Mouse (Mus musculus): Measurements from ENCODE around the gene Eef2. TPM values are rescaled to one million over a fixed set of nuclear protein-coding genes. Genes with fewer than 3 reads are reported as not detected.
"Not testable (repeated sequence)": the region's sequence is repeated elsewhere in the genome, so short reads cannot be mapped to it uniquely, and the experiment has no call there.

The Eef2 gene
- polyA plus RNA-seq, 1 experiment, result 2,100 TPM

- H3K27ac ChIP-seq (ENCODE audit: control insufficient read depth, insufficient read depth, low read length), result no peak overlapping the region
- H3K4me3 ChIP-seq (ENCODE audit: control insufficient read depth, insufficient read depth, low read length), result no peak overlapping the region
- WGBS, result 86% methylated on average over 8 of the region's 8 CpGs
- no peaks in the 10 kb centered on the region for H3K27me3 ChIP-seq (ENCODE audit: control insufficient read depth, insufficient read depth, low read length)
- no peak for DNase-seq
- H3K4me1 ChIP-seq (replicated peaks; ENCODE audit: control insufficient read depth, insufficient read depth, low read length), result peaks cover 8% of the 10 kb centered on the region
- peaks cover 9% of the 10 kb centered on the region for H3K36me3 ChIP-seq (ENCODE audit: control insufficient read depth, insufficient read depth, low read length)
- no peak for TF ChIP-seq POLR2A (IDR thresholded peaks at IDR 0.05; ENCODE audit: control insufficient read depth, extremely low read depth, insufficient read depth, low read length, poor library complexity)
- no peak for TF ChIP-seq CTCF (IDR thresholded peaks at IDR 0.05; ENCODE audit: borderline replicate concordance, control insufficient read depth, extremely low read depth, insufficient read depth, low read length, poor library complexity)
These were observed 14.7 kb upstream of the Eef2 start for GRCm38 (mm10) chr10:81161602-81162317.

- H3K27ac ChIP-seq (ENCODE audit: control insufficient read depth, insufficient read depth, low read length), result no peak overlapping the region
- TF ChIP-seq CTCF (IDR thresholded peaks at IDR 0.05; ENCODE audit: borderline replicate concordance, control insufficient read depth, extremely low read depth, insufficient read depth, low read length, poor library complexity), result no peak
- no peak for TF ChIP-seq POLR2A (IDR thresholded peaks at IDR 0.05; ENCODE audit: control insufficient read depth, extremely low read depth, insufficient read depth, low read length, poor library complexity)
- peaks cover 12% of the 10 kb centered on the region for H3K4me1 ChIP-seq (replicated peaks; ENCODE audit: control insufficient read depth, insufficient read depth, low read length)
- DNase-seq, result no peak
- H3K27me3 ChIP-seq (ENCODE audit: control insufficient read depth, insufficient read depth, low read length), result no peaks in the 10 kb centered on the region
- 69% methylated on average over 2 of the region's 2 CpGs for WGBS
- no peak overlapping the region for H3K4me3 ChIP-seq (ENCODE audit: control insufficient read depth, insufficient read depth, low read length)
- peaks cover 4% of the 10 kb centered on the region; the same call in 1 of the 2 replicates for H3K36me3 ChIP-seq (ENCODE audit: control insufficient read depth, insufficient read depth, low read length)
These were observed 14.1 kb upstream of the Eef2 start for GRCm38 (mm10) chr10:81162318-81162652.

GRCm38 (mm10) chr10:81165118-81165517, 11.3 kb upstream of the Eef2 start:
- Histone ChIP-seq H3K36me3 (ENCODE audit: control insufficient read depth, insufficient read depth, low read length) (no peaks in the 10 kb centered on the region), H3K27ac (ENCODE audit: control insufficient read depth, insufficient read depth, low read length) (no peak overlapping the region), H3K27me3 (ENCODE audit: control insufficient read depth, insufficient read depth, low read length) (no peaks in the 10 kb centered on the region), H3K4me1 (replicated peaks; ENCODE audit: control insufficient read depth, insufficient read depth, low read length) (peaks cover 21% of the 10 kb centered on the region), H3K4me3 (ENCODE audit: control insufficient read depth, insufficient read depth, low read length) (no peak overlapping the region)
- DNase-seq, result no peak
- 95% methylated on average over 8 of the region's 8 CpGs for WGBS
- no peak for TF ChIP-seq CTCF (IDR thresholded peaks at IDR 0.05; ENCODE audit: borderline replicate concordance, control insufficient read depth, extremely low read depth, insufficient read depth, low read length, poor library complexity)
- TF ChIP-seq POLR2A (IDR thresholded peaks at IDR 0.05; ENCODE audit: control insufficient read depth, extremely low read depth, insufficient read depth, low read length, poor library complexity), result no peak

GRCm38 (mm10) chr10:81167200-81168086, 9.0 kb upstream of the Eef2 start, which contains the start of gene Pias4:
Pias4 (minus strand) TSS chr10:81167923.
- H3K4me3 ChIP-seq (ENCODE audit: control insufficient read depth, insufficient read depth, low read length), result peak within 1 kb of the TSS; percentile 59
- peak; percentile 100 for DNase-seq
- no peaks in the 10 kb centered on the region for H3K36me3 ChIP-seq (ENCODE audit: control insufficient read depth, insufficient read depth, low read length)
- no peaks in the 10 kb centered on the region for H3K27me3 ChIP-seq (ENCODE audit: control insufficient read depth, insufficient read depth, low read length)
- H3K4me1 ChIP-seq (replicated peaks; ENCODE audit: control insufficient read depth, insufficient read depth, low read length), result peaks cover 15% of the 10 kb centered on the region
- peak within 1 kb of the TSS; percentile 88 for H3K27ac ChIP-seq (ENCODE audit: control insufficient read depth, insufficient read depth, low read length)
- under 1% methylated on average over 63 of the region's 64 CpGs for WGBS
- TF ChIP-seq CTCF (IDR thresholded peaks at IDR 0.05; ENCODE audit: borderline replicate concordance, control insufficient read depth, extremely low read depth, insufficient read depth, low read length, poor library complexity), result peak; percentile 54; the same call in 1 of the 2 replicates
- TF ChIP-seq POLR2A (IDR thresholded peaks at IDR 0.05; ENCODE audit: control insufficient read depth, extremely low read depth, insufficient read depth, low read length, poor library complexity), result peak; percentile 82

- no peaks in the 10 kb centered on the region for H3K36me3 ChIP-seq (ENCODE audit: control insufficient read depth, insufficient read depth, low read length)
- peak overlapping the region; percentile 88 for H3K27ac ChIP-seq (ENCODE audit: control insufficient read depth, insufficient read depth, low read length)
- H3K4me3 ChIP-seq (ENCODE audit: control insufficient read depth, insufficient read depth, low read length), result peak overlapping the region; percentile 19
- H3K4me1 ChIP-seq (replicated peaks; ENCODE audit: control insufficient read depth, insufficient read depth, low read length), result peaks cover 15% of the 10 kb centered on the region
- no peaks in the 10 kb centered on the region for H3K27me3 ChIP-seq (ENCODE audit: control insufficient read depth, insufficient read depth, low read length)
- DNase-seq, result no peak
- TF ChIP-seq CTCF (IDR thresholded peaks at IDR 0.05; ENCODE audit: borderline replicate concordance, control insufficient read depth, extremely low read depth, insufficient read depth, low read length, poor library complexity) (no peak), POLR2A (IDR thresholded peaks at IDR 0.05; ENCODE audit: control insufficient read depth, extremely low read depth, insufficient read depth, low read length, poor library complexity) (no peak)
- WGBS, result 2% methylated on average over 5 of the region's 5 CpGs
These were observed 8.4 kb upstream of the Eef2 start for GRCm38 (mm10) chr10:81168087-81168431.

GRCm38 (mm10) chr10:81168521-81169244, 7.7 kb upstream of the Eef2 start:
- H3K4me3 ChIP-seq (ENCODE audit: control insufficient read depth, insufficient read depth, low read length), result peak overlapping the region; percentile 39
- H3K36me3 ChIP-seq (ENCODE audit: control insufficient read depth, insufficient read depth, low read length), result no peaks in the 10 kb centered on the region
- H3K4me1 ChIP-seq (replicated peaks; ENCODE audit: control insufficient read depth, insufficient read depth, low read length), result peaks cover 21% of the 10 kb centered on the region
- H3K27me3 ChIP-seq (ENCODE audit: control insufficient read depth, insufficient read depth, low read length), result no peaks in the 10 kb centered on the region
- under 1% methylated on average over 29 of the region's 29 CpGs for WGBS
- H3K27ac ChIP-seq (ENCODE audit: control insufficient read depth, insufficient read depth, low read length), result peak overlapping the region; percentile 88
- TF ChIP-seq CTCF (IDR thresholded peaks at IDR 0.05; ENCODE audit: borderline replicate concordance, control insufficient read depth, extremely low read depth, insufficient read depth, low read length, poor library complexity) (no peak), POLR2A (IDR thresholded peaks at IDR 0.05; ENCODE audit: control insufficient read depth, extremely low read depth, insufficient read depth, low read length, poor library complexity) (no peak; the same call in 1 of the 2 replicates)
- DNase-seq, result peak; percentile 90

GRCm38 (mm10) chr10:81169411-81169900, 7.0 kb upstream of the Eef2 start:
- Histone ChIP-seq H3K27ac (ENCODE audit: control insufficient read depth, insufficient read depth, low read length) (peak overlapping the region; percentile 85), H3K4me1 (replicated peaks; ENCODE audit: control insufficient read depth, insufficient read depth, low read length) (peaks cover 27% of the 10 kb centered on the region)
- not testable (repeated sequence) for H3K4me3 ChIP-seq (ENCODE audit: control insufficient read depth, insufficient read depth, low read length); H3K36me3 ChIP-seq (ENCODE audit: control insufficient read depth, insufficient read depth, low read length); H3K27me3 ChIP-seq (ENCODE audit: control insufficient read depth, insufficient read depth, low read length)
- DNase-seq, result peak; percentile 48
- 1% methylated on average over 10 of the region's 14 CpGs for WGBS

All from thymus, adult 2 months (tissue).